Comparison of ENCODE assay signal across 10 mouse cellular contexts in the genomic region with DNA sequence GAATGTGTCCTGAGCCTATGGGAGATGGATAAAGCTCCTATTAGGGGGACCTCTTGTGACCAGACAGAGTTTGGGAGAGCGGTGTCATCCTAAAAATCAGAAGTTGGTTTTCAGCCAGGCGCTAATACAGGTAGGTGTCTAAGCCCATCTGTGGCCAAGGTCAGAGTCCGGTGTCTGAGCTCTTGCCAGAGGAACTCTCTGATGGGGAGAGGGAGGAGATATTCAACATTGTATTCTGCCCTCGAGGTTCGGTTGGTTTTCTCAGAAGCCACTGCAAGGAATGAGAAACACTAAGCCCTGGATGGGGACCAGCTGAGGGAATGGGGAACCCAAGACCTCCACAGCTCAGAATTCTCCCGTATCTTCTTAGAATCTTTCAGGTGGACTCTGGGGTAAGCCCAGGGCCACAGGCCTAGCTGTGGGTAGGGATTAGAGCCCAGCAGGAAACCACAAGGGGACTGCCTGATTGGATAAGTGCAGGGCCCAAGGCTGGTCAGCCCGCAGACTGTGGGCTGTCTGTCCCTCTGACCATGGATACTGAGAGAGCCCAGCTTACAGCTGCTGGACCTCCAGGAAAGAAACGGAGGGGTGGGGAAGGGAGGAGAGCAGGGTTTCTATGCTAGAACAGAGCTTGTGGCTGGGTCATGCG. TPM values are rescaled to one million over a fixed set of nuclear protein-coding genes. Genes with fewer than 3 reads are reported as not detected.
DNase-seq lines count a peak whose midpoint lies in the region; ATAC-seq and TF ChIP-seq lines count a peak whose summit lies in the region.
"Had no signal": no experiment of that assay in that cellular context is flagged by ENCODE, and none has a peak within 500 bp of the region (broad histone marks: within the 10 kb centered on the region; RNA-seq: fewer than 3 reads in every experiment).

No protein-coding gene starts in this region.

- no peaks in the 10 kb centered on the region for H3K36me3 ChIP-seq in heart, adult 2 months (ENCODE audit: control insufficient read depth, insufficient read depth, low read length)
- no peaks in the 10 kb centered on the region for H3K36me3 ChIP-seq in forebrain, embryonic 16.5 days (ENCODE audit: control insufficient read depth, insufficient read depth)
- no peaks in the 10 kb centered on the region for H3K36me3 ChIP-seq in liver, postnatal 0 days (replicated peaks; ENCODE audit: insufficient read depth, low read length)

- no peaks in the 10 kb centered on the region for H3K27me3 ChIP-seq in heart, adult 2 months (ENCODE audit: control insufficient read depth, insufficient read depth, low read length)
- 0 out of 2 replicates have a peak, but pooled peaks cover 4% of the 10 kb centered on the region for H3K27me3 ChIP-seq in forebrain, embryonic 16.5 days (replicated peaks; ENCODE audit: control insufficient read depth, insufficient read depth, low read length)
- peaks cover 30% of the 10 kb centered on the region for H3K27me3 ChIP-seq in liver, postnatal 0 days (ENCODE audit: insufficient read depth, low read length)

- peaks cover 7% of the 10 kb centered on the region for H3K4me1 ChIP-seq in heart, adult 2 months (ENCODE audit: control insufficient read depth, insufficient read depth, low read length)
- H3K4me1 ChIP-seq in forebrain, embryonic 16.5 days (replicated peaks; ENCODE audit: control insufficient read depth, insufficient read depth, low read length), result peaks cover 39% of the 10 kb centered on the region
- peaks cover 19% of the 10 kb centered on the region for H3K4me1 ChIP-seq in liver, postnatal 0 days (ENCODE audit: insufficient read depth)

- no peaks in the 10 kb centered on the region for H3K9me3 ChIP-seq in forebrain, embryonic 16.5 days (ENCODE audit: control insufficient read depth, low read length)
- no peaks in the 10 kb centered on the region for H3K9me3 ChIP-seq in liver, postnatal 0 days (ENCODE audit: low read length)

- peak overlapping the region; percentile 39 for H3K9ac ChIP-seq in heart, adult 2 months (ENCODE audit: low read depth, low read length)
- H3K9ac ChIP-seq in forebrain, embryonic 16.5 days (replicated peaks; ENCODE audit: low read depth, low read length), result no peak overlapping the region
- H3K9ac ChIP-seq in liver, postnatal 0 days (replicated peaks), result no peak overlapping the region; the same call in 1 of the 2 replicates

- no peak for TF ChIP-seq CTCF in heart, adult 2 months (IDR thresholded peaks at IDR 0.05)
- TF ChIP-seq CTCF in liver, postnatal 0 days (IDR thresholded peaks at IDR 0.05; ENCODE audit: low read depth), result no peak

- no peak for ATAC-seq in forebrain, embryonic 16.5 days
- ATAC-seq in liver, postnatal 0 days, result no peak

- H3K79me2 ChIP-seq in heart, adult 2 months (replicated peaks; ENCODE audit: control insufficient read depth, insufficient read depth, low read length), result no peaks in the 10 kb centered on the region

- peak overlapping the region; percentile 86 for H3K4me3 ChIP-seq in heart, adult 2 months
- peak overlapping the region; percentile 57 for H3K4me3 ChIP-seq in forebrain, embryonic 16.5 days (replicated peaks; ENCODE audit: low read length)
- H3K4me3 ChIP-seq in liver, postnatal 0 days (ENCODE audit: low read depth, low read length), result peak overlapping the region; percentile 64

- no peak for DNase-seq in heart, adult 2 months
- DNase-seq in heart, postnatal 36 days, result no peak
- peak; percentile 86 for DNase-seq in 416B (ENCODE audit: low read depth)
- DNase-seq in liver, postnatal 0 days, result no peak
- no peak for DNase-seq in left cerebral cortex, postnatal 14 days (ENCODE audit: low spot score in 2 of 2)
- DNase-seq in cerebellum, postnatal 10 days, result no peak
- DNase-seq in adrenal gland, postnatal 14 days, result no peak
- DNase-seq: right cerebral cortex, adult 18-20 months had no signal

- intact Hi-C loops in heart, adult 2 months (cut with DNase I), result no loop called here
- intact Hi-C loops in heart, postnatal 36 days (cut with DNase I), result no loop called here
- intact Hi-C loops in left cerebral cortex, postnatal 14 days (cut with DNase I), result no loop called here

- H3K27ac ChIP-seq in heart, adult 2 months, result peak overlapping the region; percentile 98; the same call in 1 of the 2 replicates
- H3K27ac ChIP-seq in forebrain, embryonic 16.5 days (ENCODE audit: low read length), result no peak overlapping the region
- no peak overlapping the region for H3K27ac ChIP-seq in liver, postnatal 0 days (ENCODE audit: low read depth)

- 45% methylated on average over 9 of the region's 9 CpGs for whole genome bisulfite sequencing in heart, adult 2 months
- WGBS in forebrain, embryonic 16.5 days, result 45% methylated on average over 9 of the region's 9 CpGs
- WGBS in liver, postnatal 0 days (ENCODE audit: insufficient replicate concordance), result 42% methylated on average over 9 of the region's 9 CpGs

- peak overlapping the region; percentile 85 for H3K4me2 ChIP-seq in forebrain, embryonic 16.5 days (ENCODE audit: low read length)
- H3K4me2 ChIP-seq in liver, postnatal 0 days (ENCODE audit: low read depth, low read length), result peak overlapping the region; percentile 94

- TF ChIP-seq EP300 in heart, adult 2 months (IDR thresholded peaks at IDR 0.05; ENCODE audit: insufficient read depth, low read depth, low read length), result no peak
- TF ChIP-seq EP300 in liver, postnatal 0 days (IDR thresholded peaks at IDR 0.05; ENCODE audit: low read depth), result no peak

- TF ChIP-seq POLR2A in heart, adult 2 months (IDR thresholded peaks at IDR 0.05; ENCODE audit: insufficient read depth, low read depth, low read length), result no peak

RNA-seq across cellular contexts. Expression of a gene that starts 1.5 kb away (rescaled TPM):
- total RNA-seq in heart, adult 2 months (2021), result 1 to 10 TPM; 5.0 to 5.7 TPM
- 5.2 and 6.4 TPM in 2 replicates for polyA plus RNA-seq in heart, adult 2 months (2012; rRNA removed)
- total RNA-seq in heart, postnatal 36 days (2021), result 1 to 10 TPM; 6.8 to 6.9 TPM
- polyA plus RNA-seq in forebrain, embryonic 16.5 days (2015; fragmentation: Nextera tagmentation; extraction: Ambion mirVana), result 4.6 and 5.7 TPM in 2 replicates
- polyA plus RNA-seq in liver, postnatal 0 days (2015; fragmentation: Nextera tagmentation; extraction: Ambion mirVana), result 1.3 and 1.5 TPM in 2 replicates
- total RNA-seq in left cerebral cortex, postnatal 14 days (2021), result 1 to 10 TPM; 2.0 to 2.4 TPM
- 8.1 and 10.1 TPM in 2 replicates for total RNA-seq in adrenal gland, postnatal 14 days (2021)

RNA-seq across cellular contexts. Expression of a gene that starts 7.1 kb away (rescaled TPM):
- under 1 TPM; 0.08 to 0.27 TPM for total RNA-seq in heart, adult 2 months (2021)
- 0.62 and 0.97 TPM in 2 replicates for polyA plus RNA-seq in heart, adult 2 months (2012; rRNA removed)
- total RNA-seq in heart, postnatal 36 days (2021), result under 1 TPM; 0.24 to 0.31 TPM
- not detected in 2 replicates for polyA plus RNA-seq in forebrain, embryonic 16.5 days (2015; fragmentation: Nextera tagmentation; extraction: Ambion mirVana)
- polyA plus RNA-seq in liver, postnatal 0 days (2015; fragmentation: Nextera tagmentation; extraction: Ambion mirVana), result 0.13 and 0.18 TPM in 2 replicates
- not detected for total RNA-seq in left cerebral cortex, postnatal 14 days (2021)
- 0.26 and 1.6 TPM in 2 replicates for total RNA-seq in adrenal gland, postnatal 14 days (2021)
- total RNA-seq: hematopoietic stem cell, adult 5-6 weeks had no signal

RNA-seq across cellular contexts. Expression of a gene that starts 40.3 kb away (rescaled TPM):
- total RNA-seq in heart, adult 2 months (2021), result 10 to 100 TPM; 13.7 to 14.8 TPM
- polyA plus RNA-seq in heart, adult 2 months (2012; rRNA removed), result 23.0 and 36.2 TPM in 2 replicates
- 10 to 100 TPM; 16.6 to 20.4 TPM for total RNA-seq in heart, postnatal 36 days (2021)
- 75.3 and 81.4 TPM in 2 replicates for polyA plus RNA-seq in forebrain, embryonic 16.5 days (2015; fragmentation: Nextera tagmentation; extraction: Ambion mirVana)
- 3.5 and 4.5 TPM in 2 replicates for polyA plus RNA-seq in liver, postnatal 0 days (2015; fragmentation: Nextera tagmentation; extraction: Ambion mirVana)
- total RNA-seq in left cerebral cortex, postnatal 14 days (2021), result 10 to 100 TPM; 42.3 to 44.1 TPM
- 19.7 and 20.7 TPM in 2 replicates for total RNA-seq in adrenal gland, postnatal 14 days (2021)

RNA-seq across cellular contexts. Expression of a gene that starts 58.1 kb away (rescaled TPM):
- total RNA-seq in heart, adult 2 months (2021), result 10 to 100 TPM; 52.1 to 67.8 TPM
- 96.1 and 107 TPM in 2 replicates for polyA plus RNA-seq in heart, adult 2 months (2012; rRNA removed)
- 10 to 100 TPM; 42.5 to 62.0 TPM for total RNA-seq in heart, postnatal 36 days (2021)
- 132 and 152 TPM in 2 replicates for polyA plus RNA-seq in forebrain, embryonic 16.5 days (2015; fragmentation: Nextera tagmentation; extraction: Ambion mirVana)
- polyA plus RNA-seq in liver, postnatal 0 days (2015; fragmentation: Nextera tagmentation; extraction: Ambion mirVana), result 34.0 and 35.4 TPM in 2 replicates
- 100 to 1,000 TPM in 1 of 2 experiments, 10 to 100 TPM in 1; 93.3 to 110 TPM for total RNA-seq in left cerebral cortex, postnatal 14 days (2021)
- total RNA-seq in adrenal gland, postnatal 14 days (2021), result 35.5 and 54.3 TPM in 2 replicates

RNA-seq across cellular contexts. Expression of a gene that starts 59.2 kb away (rescaled TPM):
- total RNA-seq in heart, adult 2 months (2021), result 10 to 100 TPM; 55.9 to 69.5 TPM
- 142 and 198 TPM in 2 replicates for polyA plus RNA-seq in heart, adult 2 months (2012; rRNA removed)
- 10 to 100 TPM; 69.1 to 69.9 TPM for total RNA-seq in heart, postnatal 36 days (2021)
- 150 and 153 TPM in 2 replicates for polyA plus RNA-seq in forebrain, embryonic 16.5 days (2015; fragmentation: Nextera tagmentation; extraction: Ambion mirVana)
- 50.6 and 52.1 TPM in 2 replicates for polyA plus RNA-seq in liver, postnatal 0 days (2015; fragmentation: Nextera tagmentation; extraction: Ambion mirVana)
- total RNA-seq in left cerebral cortex, postnatal 14 days (2021), result 10 to 100 TPM; 52.0 to 60.5 TPM
- 58.3 and 65.8 TPM in 2 replicates for total RNA-seq in adrenal gland, postnatal 14 days (2021)
